ENCODE assay signal across 10 mouse cellular contexts in genomic region chr2:144638719-144639118, GRCm38 (mm10). TPM values are rescaled to one million over a fixed set of nuclear protein-coding genes. Genes with fewer than 3 reads are reported as not detected.
A peak's percentile ranks its signal among the peaks of the same experiment; 100 is the strongest.
DNase-seq lines count a peak whose midpoint lies in the region; ATAC-seq and TF ChIP-seq lines count a peak whose summit lies in the region.
"Had no signal": no experiment of that assay in that cellular context is flagged by ENCODE, and none has a peak within 500 bp of the region (broad histone marks: within the 10 kb centered on the region; RNA-seq: fewer than 3 reads in every experiment).

No protein-coding gene starts in this region.

- intact Hi-C loops in gastrocnemius, adult 2 months (cut with DNase I), result no loop called here

- TF ChIP-seq CTCF in gastrocnemius, adult 2 months (IDR thresholded peaks at IDR 0.05), result peak; percentile 62
- TF ChIP-seq CTCF in liver, postnatal 0 days (IDR thresholded peaks at IDR 0.05; ENCODE audit: low read depth), result peak; percentile 47
- peak; percentile 65 for TF ChIP-seq CTCF in lung, postnatal 0 days (IDR thresholded peaks at IDR 0.05)

- no peak overlapping the region for H3K9ac ChIP-seq in liver, postnatal 0 days (replicated peaks)
- no peak overlapping the region for H3K9ac ChIP-seq in liver, embryonic 12.5 days
- H3K9ac ChIP-seq in lung, postnatal 0 days (replicated peaks; ENCODE audit: low read depth), result no peak overlapping the region
- H3K9ac ChIP-seq: midbrain, embryonic 12.5 days had no signal

- H3K4me3 ChIP-seq in gastrocnemius, adult 2 months, result no peak overlapping the region
- no peak overlapping the region for H3K4me3 ChIP-seq in liver, postnatal 0 days (ENCODE audit: low read depth, low read length)
- H3K4me3 ChIP-seq in liver, embryonic 12.5 days, result no peak overlapping the region
- H3K4me3 ChIP-seq in lung, postnatal 0 days (ENCODE audit: low read depth, low read length), result no peak overlapping the region
- H3K4me3 ChIP-seq: erythroblast, embryonic 14.5 days; midbrain, embryonic 12.5 days had no signal

- no peak overlapping the region for H3K27ac ChIP-seq in gastrocnemius, adult 2 months
- H3K27ac ChIP-seq in liver, postnatal 0 days (ENCODE audit: low read depth), result no peak overlapping the region
- no peak overlapping the region for H3K27ac ChIP-seq in liver, embryonic 12.5 days
- H3K27ac ChIP-seq in lung, postnatal 0 days (ENCODE audit: low read length), result no peak overlapping the region
- H3K27ac ChIP-seq: midbrain, embryonic 12.5 days had no signal

- 56% methylated on average over 4 of the region's 4 CpGs for WGBS in liver, postnatal 0 days (ENCODE audit: insufficient replicate concordance)
- WGBS in liver, embryonic 12.5 days (ENCODE audit: insufficient replicate concordance), result 59% methylated on average over 4 of the region's 4 CpGs
- 47% methylated on average over 4 of the region's 4 CpGs for WGBS in lung, postnatal 0 days

- no peak for ATAC-seq in liver, postnatal 0 days
- ATAC-seq in liver, embryonic 12.5 days, result no peak
- no peak for ATAC-seq in lung, postnatal 0 days

- H3K27me3 ChIP-seq in liver, postnatal 0 days (ENCODE audit: insufficient read depth, low read length), result no peaks in the 10 kb centered on the region
- H3K27me3 ChIP-seq in liver, embryonic 12.5 days (replicated peaks), result no peaks in the 10 kb centered on the region
- H3K27me3 ChIP-seq in lung, postnatal 0 days (replicated peaks; ENCODE audit: insufficient read depth, low read length), result no peaks in the 10 kb centered on the region
- H3K27me3 ChIP-seq: midbrain, embryonic 12.5 days had no signal

- no peak for TF ChIP-seq EP300 in liver, postnatal 0 days (IDR thresholded peaks at IDR 0.05; ENCODE audit: low read depth)
- no peak for TF ChIP-seq EP300 in lung, postnatal 0 days (IDR thresholded peaks at IDR 0.05)

- H3K36me3 ChIP-seq in liver, postnatal 0 days (replicated peaks; ENCODE audit: insufficient read depth, low read length), result no peaks in the 10 kb centered on the region
- H3K36me3 ChIP-seq in liver, embryonic 12.5 days, result no peaks in the 10 kb centered on the region
- no peaks in the 10 kb centered on the region for H3K36me3 ChIP-seq in lung, postnatal 0 days (ENCODE audit: insufficient read depth, low read length)
- H3K36me3 ChIP-seq: midbrain, embryonic 12.5 days had no signal

- H3K4me2 ChIP-seq in liver, postnatal 0 days (ENCODE audit: low read depth, low read length), result no peak overlapping the region
- no peak overlapping the region for H3K4me2 ChIP-seq in liver, embryonic 12.5 days
- no peak overlapping the region for H3K4me2 ChIP-seq in lung, postnatal 0 days (replicated peaks; ENCODE audit: low read depth, low read length)
- H3K4me2 ChIP-seq: midbrain, embryonic 12.5 days had no signal

- DNase-seq in gastrocnemius, adult 2 months, result peak; percentile 43
- no peak for DNase-seq in gastrocnemius, postnatal 4 days (ENCODE audit: low spot score in 2 of 2)
- no peak for DNase-seq in liver, postnatal 0 days
- DNase-seq in adrenal gland, postnatal 25 days, result peak; percentile 53
- peak; percentile 13 for DNase-seq in lung, postnatal 0 days (ENCODE audit: low spot score)
- DNase-seq in thymus, postnatal 10 days (ENCODE audit: low spot score in 2 of 2), result no peak
- DNase-seq in right cerebral cortex, postnatal 10 days (ENCODE audit: low spot score in 2 of 2), result no peak

- no peaks in the 10 kb centered on the region for H3K4me1 ChIP-seq in liver, postnatal 0 days (ENCODE audit: insufficient read depth)
- H3K4me1 ChIP-seq in liver, embryonic 12.5 days, result no peaks in the 10 kb centered on the region; the same call in 1 of the 2 replicates
- H3K4me1 ChIP-seq in lung, postnatal 0 days (ENCODE audit: insufficient read depth, low read depth, low read length), result no peaks in the 10 kb centered on the region

- H3K9me3 ChIP-seq in liver, postnatal 0 days (ENCODE audit: low read length), result no peaks in the 10 kb centered on the region
- H3K9me3 ChIP-seq in liver, embryonic 12.5 days (replicated peaks), result no peaks in the 10 kb centered on the region
- H3K9me3 ChIP-seq in lung, postnatal 0 days (ENCODE audit: low read length), result no peaks in the 10 kb centered on the region
- H3K9me3 ChIP-seq: midbrain, embryonic 12.5 days had no signal

RNA-seq across cellular contexts. Expression of gene Dtd1, which starts 39.0 kb away (rescaled TPM):
- total RNA-seq in gastrocnemius, adult 2 months (2021), result 10 to 100 TPM; 11.6 to 12.4 TPM
- 10 to 100 TPM; 11.9 to 12.9 TPM for total RNA-seq in gastrocnemius, postnatal 4 days (2021)
- polyA plus RNA-seq in liver, postnatal 0 days (2015; fragmentation: Nextera tagmentation; extraction: Ambion mirVana), result 16.5 and 17.1 TPM in 2 replicates
- 34.1 and 35.8 TPM in 2 replicates for polyA plus RNA-seq in liver, embryonic 12.5 days (2016; fragmentation: Nextera tagmentation; extraction: Ambion mirVana)
- total RNA-seq in adrenal gland, postnatal 25 days (2021), result 13.8 and 18.2 TPM in 2 replicates
- 29.3 and 31.4 TPM in 2 replicates for polyA plus RNA-seq in lung, postnatal 0 days (2015; fragmentation: Nextera tagmentation; extraction: Ambion mirVana)

RNA-seq across cellular contexts. Expression of gene Smim26, which starts 44.9 kb away (rescaled TPM):
- total RNA-seq in gastrocnemius, adult 2 months (2021), result 10 to 100 TPM; 76.4 to 95.3 TPM
- 10 to 100 TPM; 32.0 to 36.5 TPM for total RNA-seq in gastrocnemius, postnatal 4 days (2021)
- 35.6 and 39.6 TPM in 2 replicates for polyA plus RNA-seq in liver, postnatal 0 days (2015; fragmentation: Nextera tagmentation; extraction: Ambion mirVana)
- polyA plus RNA-seq in liver, embryonic 12.5 days (2016; fragmentation: Nextera tagmentation; extraction: Ambion mirVana), result 29.6 TPM in 2 replicates
- 49.2 and 60.5 TPM in 2 replicates for total RNA-seq in adrenal gland, postnatal 25 days (2021)
- 38.6 and 41.7 TPM in 2 replicates for polyA plus RNA-seq in lung, postnatal 0 days (2015; fragmentation: Nextera tagmentation; extraction: Ambion mirVana)
- polyA plus RNA-seq: erythroblast, embryonic 14.5 days had no signal

Comparison
In these comparisons a context has a peak if more than half of its experiments do, and no peak if none do; other contexts are left out.
1. DNase-seq: peak in gastrocnemius, adult 2 months (single experiment), adrenal gland, postnatal 25 days (single experiment) and lung, postnatal 0 days (single experiment); none in gastrocnemius, postnatal 4 days (0 of 2), liver, postnatal 0 days (single experiment), thymus, postnatal 10 days (0 of 2) and right cerebral cortex, postnatal 10 days (0 of 2).
2. Peak in every context shown above with its lines, with median percentiles within 50 percentile points of each other: CTCF ChIP-seq.